Mouse (Mus musculus) thymus, adult 2 months (tissue): ENCODE measurements at regions not wholly inside any gene's neighbourhood (a gene's known extent, or its start where the extent isn't known, plus 50 kb on each side); places are given as distances from the start of the nearest gene placed in this dataset.
"Not testable (repeated sequence)": the region's sequence is repeated elsewhere in the genome, so short reads cannot be mapped to it uniquely, and the experiment has no call there.

ENCODE experiments used
- CTCF ChIP-seq: fragments of 200-500 bp; IDR thresholded peaks from 2 replicates; pipeline ENCODE4 v1.5.1; 2012; ENCODE audit warnings: mild to moderate bottlenecking, control low read depth, low read length, moderate library complexity, borderline replicate concordance; ENCODE audit not compliant: control insufficient read depth, poor library complexity, insufficient read depth; ENCODE audit errors: extremely low read depth
- POLR2A ChIP-seq: fragments of 200-500 bp; IDR thresholded peaks from 2 replicates; pipeline ENCODE4 v1.6.1; 2012; ENCODE audit warnings: mild to moderate bottlenecking, low read length, control low read depth, moderate library complexity; ENCODE audit not compliant: control insufficient read depth, poor library complexity, insufficient read depth; ENCODE audit errors: extremely low read depth

- TF ChIP-seq CTCF, POLR2A: not testable (repeated sequence)
Observed at GRCm38 (mm10) chr5:25619337-25619736, 86.3 kb downstream of the Xrcc2 start.
